Mouse (Mus musculus) G1E (cell line): ENCODE measurements around the gene Ppp1r36. TPM values are rescaled to one million over a fixed set of nuclear protein-coding genes. Genes with fewer than 3 reads are reported as not detected.
A peak's percentile ranks its signal among the peaks of the same experiment; 100 is the strongest.

ENCODE experiments used
- ATAC-seq: 2 replicates; pipeline ENCODE4 v1.8.0; 2016; ENCODE audit warnings: mild to moderate bottlenecking; ENCODE audit not compliant: insufficient number of reproducible peaks, poor library complexity, low FRiP score, severe bottlenecking; ENCODE audit errors: extremely low read depth
- DNase-seq: peaks from one replicate; pipeline ENCODE4 v3.0.0; 2012; ENCODE audit warnings: low spot score
- H3K27me3 ChIP-seq: 2 replicates; pipeline ENCODE4 v1.6.1; 2012; ENCODE audit warnings: mild to moderate bottlenecking, low read length, inconsistent platforms; ENCODE audit not compliant: insufficient read depth
- H3K36me3 ChIP-seq: replicated peaks from 2 replicates; pipeline ENCODE3; 2012; ENCODE audit warnings: mild to moderate bottlenecking, inconsistent platforms
- H3K4me1 ChIP-seq: 2 replicates; pipeline ENCODE4 v1.6.1; 2012; ENCODE audit warnings: low read depth, low read length, inconsistent platforms, mixed read lengths; ENCODE audit not compliant: insufficient read depth
- H3K4me3 ChIP-seq: 2 replicates; pipeline ENCODE4 v1.5.1; 2012; ENCODE audit warnings: low read depth, mild to moderate bottlenecking, inconsistent platforms, low read length, moderate library complexity, mixed read lengths
- H3K9me3 ChIP-seq: replicated peaks from 2 replicates; pipeline ENCODE4 v1.6.1; 2012; ENCODE audit warnings: inconsistent platforms
- CTCF ChIP-seq: IDR thresholded peaks from 2 replicates; pipeline ENCODE4 v1.5.1; 2012; ENCODE audit warnings: low read depth, low read length, inconsistent platforms, mixed read lengths
- GATA1 ChIP-seq: IDR thresholded peaks from 2 replicates; pipeline ENCODE4 v1.6.1; 2012; ENCODE audit warnings: borderline replicate concordance, low read length, inconsistent platforms, mixed read lengths
- GATA2 ChIP-seq: IDR thresholded peaks from 2 replicates; pipeline ENCODE4 v1.6.1; 2012; ENCODE audit warnings: low read depth, low read length, inconsistent platforms, borderline replicate concordance
- POLR2AphosphoS5 ChIP-seq: IDR thresholded peaks from 2 replicates; pipeline ENCODE4 v1.6.1; 2012; ENCODE audit warnings: low read depth, low read length, inconsistent platforms; ENCODE audit not compliant: insufficient replicate concordance
- TAL1 ChIP-seq: conservative IDR thresholded peaks from 2 replicates; pipeline ENCODE4 v1.6.1; 2012; ENCODE audit warnings: low read depth, low read length, inconsistent platforms, mixed read lengths
- polyA plus RNA-seq: library from polyadenylated mRNA; stranded (reverse); fragments of >175 nt; gene quantifications from 2 replicates; pipeline ENCODE4 v1.2.3, GENCODE M21; 2012
- total RNA-seq, 2 experiments: library from RNA; stranded (forward) in 1 of 2; stranded (reverse) in 1 of 2; fragments of 200-1000 nt in 1 of 2; fragments of >200 nt in 1 of 2; fragmentation: Nextera tagmentation in 1 of 2; gene quantifications; 2 replicates each; pipeline ENCODE4 v1.2.3; 2014 to 2017

The Ppp1r36 gene
- total and polyA plus RNA-seq, 3 experiments, result 0.38 TPM; not detected in 2

DNA sequence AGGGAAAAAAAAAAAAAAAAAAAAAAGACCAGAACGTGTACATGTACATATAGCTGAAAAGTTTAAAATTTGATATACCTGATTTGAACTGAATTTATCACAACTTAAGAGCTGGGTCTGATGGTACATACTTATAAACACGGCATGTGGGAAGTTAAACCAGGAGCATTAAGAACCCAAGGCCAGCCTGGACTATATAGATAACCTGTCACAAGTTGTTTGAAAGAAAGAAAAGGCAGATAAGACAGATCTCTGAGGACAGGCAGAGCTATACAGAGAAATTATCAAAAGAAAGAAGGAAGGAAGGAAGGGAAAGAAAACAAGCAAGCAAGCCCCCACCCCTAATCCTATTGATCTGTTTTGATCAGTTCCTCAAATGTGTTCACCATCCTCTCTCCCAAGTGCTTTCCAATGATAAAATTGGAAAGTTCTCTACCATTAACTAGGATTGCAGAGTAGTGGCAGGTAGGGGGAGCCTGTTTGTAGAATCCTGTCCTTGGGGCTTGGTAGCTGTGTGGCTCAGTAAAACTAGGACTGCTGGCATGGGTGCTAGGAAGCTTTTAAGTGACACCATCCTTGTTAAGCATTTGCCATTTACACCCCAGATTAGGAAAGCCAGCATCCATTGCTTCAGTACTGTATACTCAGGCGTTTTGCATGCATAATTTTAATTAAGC, 25.6 kb upstream of the Ppp1r36 start:
- ATAC-seq (peak; percentile 61), DNase-seq (no peak)
- TF ChIP-seq GATA2, result no peak
- peak; percentile 60 for TF ChIP-seq TAL1
- Histone ChIP-seq H3K36me3 (peaks cover 53% of the 10 kb centered on the region), H3K27me3 (no peaks in the 10 kb centered on the region), H3K9me3 (no peaks in the 10 kb centered on the region), H3K4me3 (no peak overlapping the region), H3K4me1 (peaks cover 41% of the 10 kb centered on the region)

- Histone ChIP-seq H3K27me3 (no peaks in the 10 kb centered on the region), H3K4me1 (peaks cover 37% of the 10 kb centered on the region), H3K4me3 (no peak overlapping the region), H3K9me3 (no peaks in the 10 kb centered on the region), H3K36me3 (peaks cover 50% of the 10 kb centered on the region)
- TF ChIP-seq GATA2, result no peak
- no peak for TF ChIP-seq TAL1
- no peak for TF ChIP-seq CTCF
- no peak for TF ChIP-seq POLR2AphosphoS5
- no peak for TF ChIP-seq GATA1
- no peak for ATAC-seq
- no peak for DNase-seq
Measured at GRCm38 (mm10) chr12:76392979-76393378, 24.4 kb upstream of the Ppp1r36 start.

DNA sequence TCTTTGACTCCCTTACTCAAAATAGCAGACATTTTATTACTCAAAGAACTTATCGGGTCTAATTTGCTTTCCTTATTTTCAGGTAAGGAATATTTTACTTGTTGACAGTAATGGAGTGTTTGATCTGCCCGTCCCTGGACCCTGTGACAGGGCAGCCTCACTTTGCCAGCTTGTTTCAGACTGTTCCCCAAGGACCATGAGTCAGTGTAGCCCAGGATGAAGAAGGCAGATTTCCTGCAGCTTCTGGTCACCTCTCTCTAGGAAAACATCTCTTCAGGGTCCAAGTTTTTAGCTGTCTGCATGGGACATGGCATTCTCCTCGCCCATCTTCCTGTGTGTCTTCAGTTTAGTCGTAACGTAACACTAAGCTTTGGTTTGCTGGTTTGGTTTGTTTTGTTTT, 20.1 kb upstream of the Ppp1r36 start:
- no peaks in the 10 kb centered on the region for H3K27me3 ChIP-seq
- peaks cover 18% of the 10 kb centered on the region for H3K4me1 ChIP-seq
- no peak for ATAC-seq
- peaks cover 29% of the 10 kb centered on the region for H3K36me3 ChIP-seq
- H3K4me3 ChIP-seq, result no peak overlapping the region
- DNase-seq, result no peak
- TF ChIP-seq GATA2 (no peak), POLR2AphosphoS5 (no peak), GATA1 (no peak), CTCF (no peak), TAL1 (no peak)
- H3K9me3 ChIP-seq, result no peaks in the 10 kb centered on the region

GRCm38 (mm10) chr12:76401674-76402073, 15.7 kb upstream of the Ppp1r36 start:
- TF ChIP-seq CTCF, result peak; percentile 37
- TF ChIP-seq GATA1, result no peak
- ATAC-seq, result no peak
- Histone ChIP-seq H3K9me3 (peaks cover 20% of the 10 kb centered on the region), H3K36me3 (peaks cover 27% of the 10 kb centered on the region), H3K4me1 (peaks cover 33% of the 10 kb centered on the region), H3K4me3 (no peak overlapping the region), H3K27me3 (peaks cover 15% of the 10 kb centered on the region; the same call in 1 of the 2 replicates)
- DNase-seq, result no peak

DNA sequence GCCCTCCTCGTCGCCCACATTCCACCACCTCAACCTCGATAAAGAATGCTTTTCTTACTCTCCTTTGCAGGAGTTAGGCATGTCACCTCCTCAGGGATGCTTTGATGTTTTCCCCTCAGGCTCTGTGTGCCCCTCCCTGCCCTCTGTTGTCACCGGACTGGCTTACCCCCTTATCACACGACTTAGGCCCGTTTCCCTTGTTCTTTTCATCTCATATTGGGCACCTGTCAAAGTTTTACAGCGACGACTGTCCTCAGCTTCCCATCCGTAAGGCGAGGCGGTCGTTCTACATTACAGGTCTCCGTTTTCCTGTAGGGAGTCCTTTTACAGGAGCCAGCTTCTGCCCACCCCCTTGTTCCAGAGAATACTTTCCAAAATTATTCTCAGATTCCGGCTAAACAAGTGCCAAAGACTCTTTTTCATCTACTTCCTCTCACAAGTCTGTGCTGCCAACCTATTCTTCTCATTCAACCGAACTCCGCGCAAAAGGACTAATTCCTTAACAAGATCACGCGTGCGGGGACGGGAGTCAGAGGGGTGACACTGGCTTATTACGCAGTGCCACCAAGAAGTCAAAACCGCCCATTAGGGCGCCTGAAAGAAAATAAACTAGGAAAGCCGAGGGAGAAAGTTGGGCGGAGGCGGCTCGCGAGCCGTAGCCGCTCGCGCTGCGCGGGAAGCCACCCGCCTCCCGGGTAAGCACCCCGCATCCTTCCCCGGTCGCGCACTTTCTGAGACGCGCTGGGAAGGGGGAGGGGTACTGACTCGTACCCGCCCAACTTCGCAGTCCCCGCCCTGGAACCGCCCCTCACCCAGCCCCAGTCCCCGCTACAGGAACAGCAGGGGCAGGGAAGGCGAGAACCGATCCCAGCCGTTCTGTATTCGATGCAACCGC, 14.1 kb upstream of the Ppp1r36 start:
- peaks cover 33% of the 10 kb centered on the region for H3K4me1 ChIP-seq
- peak overlapping the region; percentile 82 for H3K4me3 ChIP-seq
- TF ChIP-seq POLR2AphosphoS5, result no peak
- no peak for TF ChIP-seq CTCF
- TF ChIP-seq GATA1, result no peak
- TF ChIP-seq GATA2, result no peak
- no peak for TF ChIP-seq TAL1
- DNase-seq (peak; percentile 94), ATAC-seq (peak; percentile 36; the same call in 1 of the 2 replicates)
- H3K27me3 ChIP-seq, result peaks cover 15% of the 10 kb centered on the region; the same call in 1 of the 2 replicates
- peaks cover 20% of the 10 kb centered on the region for H3K9me3 ChIP-seq
- peaks cover 22% of the 10 kb centered on the region for H3K36me3 ChIP-seq

DNA sequence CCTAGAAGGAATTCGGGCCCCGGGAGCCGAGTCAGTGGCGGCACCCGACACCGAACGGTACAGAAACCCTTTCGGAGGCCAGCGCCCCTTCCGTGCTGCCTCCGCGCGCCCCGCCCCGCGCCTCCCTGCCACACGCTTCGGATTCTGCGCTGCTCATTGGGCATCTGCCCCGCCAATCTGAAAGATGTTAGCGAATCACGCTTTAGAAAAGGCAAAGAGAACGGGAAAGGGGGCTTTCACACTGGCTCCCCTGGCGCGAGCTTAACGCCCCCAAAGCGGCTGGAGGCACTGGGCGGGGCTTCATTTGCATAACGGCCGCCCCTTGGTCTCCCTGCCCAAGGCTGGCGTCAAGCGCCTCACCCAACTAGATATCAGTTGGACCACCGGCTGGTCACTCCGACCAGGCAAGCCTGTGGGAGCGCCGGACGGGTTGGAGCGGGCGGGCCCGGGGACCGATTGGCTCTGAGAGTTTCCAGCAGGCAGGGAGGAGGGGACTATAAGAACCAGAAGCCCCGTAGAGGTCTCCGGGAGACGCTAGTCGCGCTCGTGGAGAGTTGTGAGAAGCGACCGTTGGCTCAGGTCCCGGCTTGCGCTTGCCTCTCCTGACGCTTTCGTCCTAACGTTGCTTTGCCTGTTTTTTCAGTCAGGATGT, 13.3 kb upstream of the Ppp1r36 start, which contains the start of gene Hspa2:
Hspa2 (plus strand) TSS at position 291 of the 652 bp plus-strand sequence.
- ATAC-seq, result peak; percentile 94
- TF ChIP-seq CTCF (no peak), TAL1 (no peak), GATA2 (no peak), POLR2AphosphoS5 (peak; percentile 85; the same call in 1 of the 2 replicates), GATA1 (no peak)

More for the DNA sequence above, 13.3 kb upstream of the Ppp1r36 start, which contains the start of gene Hspa2:
- peaks cover 15% of the 10 kb centered on the region; the same call in 1 of the 2 replicates for H3K27me3 ChIP-seq
- peak within 1 kb of the TSS; percentile 82 for H3K4me3 ChIP-seq
- peaks cover 30% of the 10 kb centered on the region for H3K4me1 ChIP-seq
- H3K9me3 ChIP-seq, result peaks cover 20% of the 10 kb centered on the region
- DNase-seq, result peak; percentile 100
- H3K36me3 ChIP-seq, result peaks cover 19% of the 10 kb centered on the region
